Mouse (Mus musculus) lung, postnatal 4 days (tissue): ENCODE measurements around the gene Myoc.
A peak's percentile ranks its signal among the peaks of the same experiment; 100 is the strongest.

Experiments used
- DNase-seq, 2 experiments: peaks; one replicate each; pipeline ENCODE4 v3.0.0; 2021

The Myoc gene

DNA sequence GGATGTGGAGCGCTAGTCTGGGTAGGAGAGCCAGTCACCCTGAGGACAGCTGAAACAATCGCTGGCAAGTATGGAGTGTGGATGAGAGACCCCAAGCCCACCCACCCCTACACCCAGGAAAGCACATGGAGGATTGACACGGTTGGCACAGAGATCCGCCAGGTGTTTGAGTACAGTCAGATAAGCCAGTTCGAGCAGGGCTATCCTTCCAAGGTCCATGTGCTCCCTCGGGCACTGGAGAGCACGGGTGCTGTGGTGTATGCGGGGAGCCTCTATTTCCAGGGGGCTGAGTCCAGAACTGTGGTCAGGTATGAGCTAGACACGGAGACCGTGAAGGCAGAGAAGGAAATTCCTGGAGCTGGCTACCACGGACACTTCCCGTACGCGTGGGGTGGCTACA, 9.5 kb downstream of the Myoc start:
- no peak for DNase-seq

DNA sequence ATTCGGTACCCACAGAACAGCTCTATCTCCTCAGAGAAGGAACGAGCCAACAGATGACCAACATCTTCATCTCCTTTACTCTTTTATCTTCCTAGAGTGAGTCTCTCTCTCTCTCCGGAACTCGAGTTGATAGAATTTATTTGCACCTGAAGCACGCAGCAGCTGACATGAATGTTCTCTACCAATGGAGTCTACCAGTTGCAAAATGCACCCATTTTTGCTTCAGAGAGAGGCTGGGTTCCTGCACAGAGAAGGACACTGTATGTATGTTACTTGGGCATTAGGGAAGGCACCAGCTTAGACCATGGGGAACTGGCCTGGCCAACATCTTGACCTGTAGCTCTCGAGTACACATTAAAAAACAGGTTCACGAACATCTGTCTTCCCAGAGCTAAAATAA, 19.2 kb downstream of the Myoc start, which contains the start of gene Myocos:
Gene Myocos, minus strand, starts transcription at position 101 of the 400 bp plus-strand sequence.
- no peak for DNase-seq

DNA sequence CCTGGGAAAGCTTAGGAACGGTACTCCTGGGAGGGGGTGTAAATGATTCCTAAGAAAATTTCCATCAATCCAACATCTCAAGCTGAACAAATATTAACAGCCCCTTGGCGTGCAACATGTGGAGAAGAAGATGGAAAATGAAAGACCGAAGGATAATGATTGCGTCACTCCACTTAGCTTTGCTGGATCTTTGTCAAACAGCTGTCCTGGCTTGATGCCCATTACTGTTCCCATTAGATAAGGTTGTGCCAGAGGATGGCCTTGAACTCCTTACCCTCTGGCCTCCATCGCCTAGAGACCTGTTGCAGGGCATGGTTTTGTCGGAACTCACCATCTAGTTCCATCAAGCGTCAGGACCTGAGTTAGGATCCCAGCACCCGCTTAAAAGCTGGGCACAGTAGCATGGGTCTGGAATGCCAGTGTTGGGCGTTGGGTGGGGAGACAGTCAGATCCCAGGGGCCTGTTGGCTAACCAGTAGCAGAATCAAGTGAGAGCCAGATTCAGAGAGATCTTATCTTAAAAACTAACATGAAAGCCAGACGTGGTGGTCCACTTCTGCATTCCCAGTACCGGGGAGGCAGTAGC, 21.4 kb downstream of the Myoc start:
- peak in 1 of 2 experiments; percentile 17 for DNase-seq

DNA sequence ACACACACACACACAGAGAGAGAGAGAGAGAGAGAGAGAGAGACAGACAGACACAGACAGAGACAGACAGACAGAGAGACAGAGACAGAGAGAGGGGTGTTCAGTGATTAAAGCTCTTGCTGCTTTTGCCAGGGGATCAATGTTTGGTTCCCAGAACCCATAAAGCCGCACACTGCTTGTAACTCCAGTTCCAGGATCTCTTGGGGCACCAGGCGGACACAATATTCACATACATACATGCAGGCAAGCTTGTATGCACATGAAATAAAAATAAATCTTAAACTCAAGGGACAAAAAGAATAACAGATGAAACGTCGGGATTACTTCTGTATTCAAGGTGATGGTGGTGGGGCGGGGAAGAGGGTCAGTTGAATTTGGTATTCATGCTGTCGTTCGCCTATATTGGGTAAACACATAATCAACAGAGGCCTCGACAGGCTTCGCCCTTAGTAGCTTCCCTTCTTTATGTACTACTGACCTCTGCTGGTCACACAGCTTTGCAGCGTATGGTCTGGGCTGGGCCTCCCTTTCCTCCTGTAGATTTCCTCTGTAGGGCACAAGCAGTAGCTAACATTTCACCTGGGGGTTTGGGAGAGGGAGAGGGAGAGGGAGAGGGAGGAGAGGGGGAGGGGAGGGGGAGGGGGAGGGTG, 26.0 kb downstream of the Myoc start:
- DNase-seq, result peak; percentile 51 to 81

DNA sequence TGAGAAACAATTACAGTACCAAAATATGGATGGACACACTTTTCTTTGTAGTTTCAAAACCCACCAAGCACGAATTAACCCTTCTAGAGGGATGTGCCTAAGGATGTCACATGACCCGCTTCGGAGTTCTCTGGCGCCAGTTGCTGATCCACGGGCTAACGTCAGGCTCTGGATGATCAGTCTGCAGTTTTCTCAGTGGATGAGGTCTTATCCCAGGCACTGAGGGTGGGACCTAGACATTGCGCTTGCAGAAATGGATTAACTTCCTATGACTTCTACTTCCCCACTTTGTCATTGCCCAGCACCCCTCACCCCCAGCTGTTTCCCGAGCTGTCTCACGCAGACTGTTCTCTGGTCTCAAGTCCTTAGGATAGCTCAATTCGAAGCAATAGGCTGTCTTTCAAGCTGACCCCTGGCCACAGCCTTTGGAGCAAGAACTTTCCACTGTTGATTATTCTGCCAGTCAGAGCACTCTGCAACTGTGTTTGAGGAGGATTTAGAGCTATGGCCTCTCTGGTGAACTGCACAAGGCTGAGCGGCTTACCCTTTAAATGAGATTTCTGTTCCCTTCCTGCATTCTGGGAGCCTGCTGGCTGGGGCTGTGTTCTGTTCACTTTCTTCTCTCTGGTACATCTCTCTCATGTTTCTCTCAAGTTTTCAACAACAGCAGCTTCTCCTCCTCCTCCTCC, 26.7 kb downstream of the Myoc start:
- no peak for DNase-seq

DNA sequence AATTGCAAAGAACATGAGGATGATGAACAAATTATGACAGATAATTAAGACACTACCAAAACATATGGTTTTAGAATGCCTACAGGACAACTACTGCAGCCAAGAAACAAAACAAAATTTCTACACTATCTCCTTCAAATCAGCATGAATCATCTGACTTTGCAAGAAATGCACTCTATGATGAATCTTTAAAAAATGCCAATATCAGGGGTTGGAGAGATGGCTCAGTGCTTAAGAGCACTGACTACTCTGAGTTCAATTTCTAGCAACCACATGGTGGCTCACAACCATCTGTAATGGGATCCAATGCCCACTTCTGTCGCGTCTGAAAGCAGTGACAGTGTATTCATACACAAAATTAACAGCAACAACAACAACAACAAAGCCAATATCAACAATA, 54.8 kb downstream of the Myoc start:
- no peak for DNase-seq

DNA sequence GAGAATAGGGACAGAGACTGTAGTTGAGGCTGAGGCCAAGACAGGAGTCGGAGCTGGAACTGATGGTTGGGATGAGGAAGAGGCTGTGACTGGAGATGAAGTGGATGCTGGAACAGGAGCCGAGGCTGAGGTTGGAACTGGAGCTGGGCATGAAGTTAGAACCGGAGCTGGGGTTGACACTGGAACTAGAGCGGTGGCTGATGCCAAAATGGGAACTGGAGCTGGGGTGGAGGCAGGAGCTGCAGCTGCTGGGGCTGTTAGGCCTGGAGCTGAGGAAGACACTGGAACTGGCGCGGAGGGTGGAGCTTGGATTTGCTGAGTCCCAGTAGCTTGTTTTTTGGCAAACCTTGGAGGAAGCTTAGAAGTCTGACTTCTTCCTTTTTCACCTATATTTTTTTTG, 58.9 kb downstream of the Myoc start:
- DNase-seq, result no peak
